Mouse (Mus musculus) embryonic facial prominence, embryonic 14.5 days (tissue): Measurements from ENCODE around the gene Uhrf1bp1l. TPM values are rescaled to one million over a fixed set of nuclear protein-coding genes. Genes with fewer than 3 reads are reported as not detected.

ENCODE experiments used
- ATAC-seq: fragments of 200-750 bp; cut with Nextera tagmentation; 2 replicates; pipeline ENCODE4 v1.8.0; 2017; ENCODE audit warnings: low read depth, moderate number of reproducible peaks, moderate TSS enrichment
- DNase-seq: peaks from one replicate; pipeline ENCODE4 v3.0.0-alpha.2; 2015; ENCODE audit warnings: low spot score
- H3K27ac ChIP-seq: fragments of 300-500 bp; sonication (generic); replicated peaks from 2 replicates; pipeline ENCODE4 v1.5.1; 2014; ENCODE audit warnings: low read depth, mild to moderate bottlenecking, low read length, moderate library complexity
- H3K27me3 ChIP-seq: fragments of 300-500 bp; sonication (generic); replicated peaks from 2 replicates; pipeline ENCODE4 v1.6.1; 2014; ENCODE audit warnings: low read length; ENCODE audit not compliant: control insufficient read depth, insufficient read depth
- H3K36me3 ChIP-seq: fragments of 300-500 bp; sonication (generic); 2 replicates; pipeline ENCODE4 v1.6.1; 2014; ENCODE audit warnings: low read length, mixed read lengths; ENCODE audit not compliant: control insufficient read depth, insufficient read depth
- H3K4me1 ChIP-seq: fragments of 300-500 bp; sonication (generic); 2 replicates; pipeline ENCODE4 v1.6.1; 2014; ENCODE audit warnings: antibody characterized with exemption, low read length; ENCODE audit not compliant: control insufficient read depth, insufficient read depth
- H3K4me2 ChIP-seq: fragments of 300-500 bp; sonication (generic); 2 replicates; pipeline ENCODE4 v1.6.1; 2014; ENCODE audit warnings: low read depth, mild to moderate bottlenecking, low read length, moderate library complexity, mixed read lengths
- H3K4me3 ChIP-seq: fragments of 300-500 bp; sonication (generic); 2 replicates; pipeline ENCODE4 v1.5.1; 2014; ENCODE audit warnings: low read depth, mild to moderate bottlenecking, low read length
- H3K9ac ChIP-seq: fragments of 300-500 bp; sonication (generic); 2 replicates; pipeline ENCODE4 v1.6.1; 2014; ENCODE audit warnings: low read depth, mild to moderate bottlenecking, low read length, moderate library complexity, mixed read lengths
- H3K9me3 ChIP-seq: fragments of 300-500 bp; sonication (generic); 2 replicates; pipeline ENCODE4 v1.6.1; 2016; ENCODE audit warnings: low read length; ENCODE audit not compliant: control insufficient read depth
- WGBS: fragments of 180-500 bp; shearing (Covaris S2); extraction: QIAGEN DNeasy Blood & Tissue Kit; methylation state at CpG from one replicate; pipeline ENCODE4 v1.1.7; 2014; 5-methylcytosine and 5-hydroxymethylcytosine counted together
- polyA plus RNA-seq: library from polyadenylated mRNA; unstranded; fragments of >200 nt; fragmentation: Nextera tagmentation; extraction: Ambion mirVana; gene quantifications from 2 replicates; pipeline ENCODE4 v1.2.1, GENCODE M21; 2014

Uhrf1bp1l gene
- polyA plus RNA-seq, 1 experiment from 2014 or later = 19.6 TPM

- no peaks in the 10 kb centered on the region for H3K9me3 ChIP-seq
- ATAC-seq (no peak), DNase-seq (no peak)
- no peaks in the 10 kb centered on the region for H3K27me3 ChIP-seq
- H3K4me2 ChIP-seq = no peak overlapping the region
- H3K4me1 ChIP-seq = no peaks in the 10 kb centered on the region
- H3K27ac ChIP-seq = no peak overlapping the region
- peaks cover 47% of the 10 kb centered on the region for H3K36me3 ChIP-seq
- H3K4me3 ChIP-seq = no peak overlapping the region
- no peak overlapping the region for H3K9ac ChIP-seq
Measured at GRCm38 (mm10) chr10:89720252-89720651, 24.5 kb upstream of the Uhrf1bp1l start.

- ATAC-seq = no peak
- Histone ChIP-seq H3K27ac (no peak overlapping the region), H3K4me2 (no peak overlapping the region), H3K4me3 (no peak overlapping the region), H3K9ac (no peak overlapping the region), H3K27me3 (no peaks in the 10 kb centered on the region), H3K9me3 (no peaks in the 10 kb centered on the region), H3K36me3 (peaks cover 47% of the 10 kb centered on the region), H3K4me1 (no peaks in the 10 kb centered on the region)
- no peak for DNase-seq
- WGBS = 95% methylated on average over 3 of the region's 3 CpGs
Measured at GRCm38 (mm10) chr10:89720796-89721195, 24.0 kb upstream of the Uhrf1bp1l start.

- no peak overlapping the region for H3K4me2 ChIP-seq
- peaks cover 52% of the 10 kb centered on the region for H3K36me3 ChIP-seq
- DNase-seq (no peak), ATAC-seq (no peak)
- no peak overlapping the region for H3K27ac ChIP-seq
- H3K9ac ChIP-seq = no peak overlapping the region
- no peaks in the 10 kb centered on the region for H3K4me1 ChIP-seq
- no peaks in the 10 kb centered on the region for H3K9me3 ChIP-seq
- WGBS = 90% methylated on average over 14 of the region's 14 CpGs
- H3K4me3 ChIP-seq = no peak overlapping the region
- H3K27me3 ChIP-seq = no peaks in the 10 kb centered on the region
Measured at GRCm38 (mm10) chr10:89722247-89723195, 22.3 kb upstream of the Uhrf1bp1l start.

- 80% methylated on average over 6 of the region's 6 CpGs for WGBS
- no peak for DNase-seq
- Histone ChIP-seq H3K4me3 (no peak overlapping the region), H3K27me3 (no peaks in the 10 kb centered on the region), H3K27ac (no peak overlapping the region), H3K9ac (no peak overlapping the region), H3K4me2 (no peak overlapping the region), H3K9me3 (no peaks in the 10 kb centered on the region), H3K36me3 (peaks cover 19% of the 10 kb centered on the region), H3K4me1 (0 out of 2 replicates have a peak, but pooled peaks cover 4% of the 10 kb centered on the region)
- ATAC-seq = no peak
Measured at GRCm38 (mm10) chr10:89730386-89730785, 14.4 kb upstream of the Uhrf1bp1l start.

- Histone ChIP-seq H3K27me3 (no peaks in the 10 kb centered on the region), H3K4me2 (peak overlapping the region; percentile 66), H3K4me1 (0 out of 2 replicates have a peak, but pooled peaks cover 4% of the 10 kb centered on the region), H3K9me3 (no peaks in the 10 kb centered on the region), H3K27ac (peak overlapping the region; percentile 77; the same call in 1 of the 2 replicates), H3K9ac (peak overlapping the region; percentile 71), H3K4me3 (peak overlapping the region; percentile 78), H3K36me3 (peaks cover 10% of the 10 kb centered on the region)
- WGBS = 14% methylated on average over 5 of the region's 5 CpGs
- ATAC-seq = no peak
- no peak for DNase-seq
Measured at GRCm38 (mm10) chr10:89731341-89731740, 13.4 kb upstream of the Uhrf1bp1l start.

GRCm38 (mm10) chr10:89732001-89732794 is 12.6 kb upstream of the Uhrf1bp1l start, which contains the start of gene Actr6:
Gene Actr6 (minus strand): TSS chr10:89732295.
- Histone ChIP-seq H3K4me2 (peak within 1 kb of the TSS; percentile 66), H3K4me1 (0 out of 2 replicates have a peak, but pooled peaks cover 4% of the 10 kb centered on the region), H3K9ac (peak within 1 kb of the TSS; percentile 71), H3K9me3 (no peaks in the 10 kb centered on the region), H3K27me3 (no peaks in the 10 kb centered on the region), H3K4me3 (peak within 1 kb of the TSS; percentile 78), H3K36me3 (peaks cover 4% of the 10 kb centered on the region; the same call in 1 of the 2 replicates), H3K27ac (peak within 1 kb of the TSS; percentile 77)
- peak; percentile 99 for ATAC-seq
- DNase-seq = peak; percentile 97
- WGBS = 1% methylated on average over 49 of the region's 49 CpGs

GRCm38 (mm10) chr10:89737092-89737491 is 7.7 kb upstream of the Uhrf1bp1l start:
- DNase-seq (no peak), ATAC-seq (no peak)
- Histone ChIP-seq H3K9ac (no peak overlapping the region), H3K9me3 (no peaks in the 10 kb centered on the region), H3K4me3 (no peak overlapping the region), H3K4me2 (no peak overlapping the region), H3K4me1 (no peaks in the 10 kb centered on the region), H3K27ac (no peak overlapping the region), H3K27me3 (no peaks in the 10 kb centered on the region), H3K36me3 (no peaks in the 10 kb centered on the region)
- WGBS = 44% methylated on average over 5 of the region's 5 CpGs

- no peak overlapping the region for H3K27ac ChIP-seq
- no peak overlapping the region for H3K4me3 ChIP-seq
- no peak overlapping the region for H3K4me2 ChIP-seq
- no peak overlapping the region for H3K9ac ChIP-seq
- DNase-seq (no peak), ATAC-seq (no peak)
- no peaks in the 10 kb centered on the region for H3K9me3 ChIP-seq
- 91% methylated on average over 3 of the region's 3 CpGs for WGBS
- no peaks in the 10 kb centered on the region for H3K27me3 ChIP-seq
- H3K4me1 ChIP-seq = no peaks in the 10 kb centered on the region
- no peaks in the 10 kb centered on the region for H3K36me3 ChIP-seq
Measured at GRCm38 (mm10) chr10:89737887-89738286, 6.9 kb upstream of the Uhrf1bp1l start.
